Mouse (Mus musculus): ENCODE measurements at regions not wholly inside any gene's neighbourhood (a gene's known extent, or its start where the extent isn't known, plus 50 kb on each side); places are given as distances from the start of the nearest gene placed in this dataset.

DNA sequence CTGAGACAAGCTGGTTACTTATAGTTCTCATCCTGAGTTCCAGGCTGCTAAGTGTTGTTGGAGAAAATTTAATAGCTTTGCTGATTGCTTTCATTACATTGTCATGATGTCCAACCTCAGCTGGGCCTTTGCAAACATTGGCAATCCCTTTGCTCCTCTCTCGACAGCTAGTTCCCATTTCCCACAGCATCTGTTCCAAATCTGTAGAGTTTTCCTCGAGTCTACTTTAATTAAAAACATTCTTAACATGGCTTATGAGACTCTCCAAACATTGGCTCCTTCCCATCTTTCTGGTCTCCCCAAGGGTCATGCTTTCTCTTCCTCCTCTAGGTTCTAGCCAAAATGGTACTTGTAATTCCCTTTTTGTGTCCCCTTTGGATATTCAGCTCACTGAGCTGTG, 672.6 kb upstream of the Gm8797 start:
- no peak overlapping the region for H3K27ac ChIP-seq (ENCODE audit: insufficient read depth, low read length)
- no peak overlapping the region for H3K4me3 ChIP-seq (ENCODE audit: insufficient read depth, low read length)
- TF ChIP-seq POLR2A (IDR thresholded peaks at IDR 0.05; ENCODE audit: low read depth, low read length) (no peak), CTCF (IDR thresholded peaks at IDR 0.05; ENCODE audit: borderline replicate concordance, insufficient read depth, low read length) (no peak)
- no peaks in the 10 kb centered on the region for H3K4me1 ChIP-seq (ENCODE audit: control insufficient read depth, insufficient read depth, low read length)

DNA sequence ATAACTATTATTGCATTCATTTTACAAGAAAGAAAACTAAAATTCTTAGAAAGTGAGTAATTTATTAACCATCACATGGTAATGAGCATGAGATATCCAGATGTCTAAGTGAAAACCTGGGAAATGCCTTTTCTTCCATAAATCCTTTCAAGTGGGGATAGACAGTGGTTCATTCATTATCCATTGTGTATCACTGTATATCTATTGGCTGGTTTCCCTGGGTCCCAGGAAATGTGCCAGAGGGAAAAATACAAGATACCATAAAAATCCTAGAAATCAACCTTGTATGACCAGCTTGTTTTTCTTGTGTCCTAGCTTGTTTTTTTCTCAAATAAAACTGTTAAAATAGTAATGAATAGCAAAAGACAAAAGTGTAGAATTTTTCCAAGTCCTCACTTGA, 663.9 kb upstream of the Gm8797 start:
- no peak overlapping the region for H3K27ac ChIP-seq (ENCODE audit: insufficient read depth, low read length)
- no peak overlapping the region for H3K4me3 ChIP-seq (ENCODE audit: insufficient read depth, low read length)
- TF ChIP-seq CTCF (IDR thresholded peaks at IDR 0.05; ENCODE audit: borderline replicate concordance, insufficient read depth, low read length) (no peak), POLR2A (IDR thresholded peaks at IDR 0.05; ENCODE audit: low read depth, low read length) (no peak)
- H3K4me1 ChIP-seq (ENCODE audit: control insufficient read depth, insufficient read depth, low read length): peaks cover 4% of the 10 kb centered on the region; the same call in 1 of the 2 replicates

DNA sequence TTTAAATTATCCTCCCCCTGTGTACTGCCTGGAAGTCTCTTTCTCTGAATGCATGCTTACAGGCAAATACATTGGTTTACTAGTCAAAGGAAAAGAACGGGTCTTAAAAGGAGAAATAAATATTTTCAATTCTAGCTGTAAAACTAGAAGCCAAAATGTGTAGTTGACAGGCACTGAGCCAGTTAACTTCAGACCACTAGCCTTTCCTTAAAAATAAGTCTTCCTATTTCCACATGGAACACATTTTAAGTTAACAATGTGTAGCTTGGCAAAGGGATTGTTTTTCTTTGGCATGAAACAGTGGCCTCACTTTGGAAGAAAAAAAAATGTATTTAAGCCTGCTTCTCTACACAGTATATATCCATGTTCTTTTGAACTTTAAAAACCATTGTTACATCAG, 661.7 kb upstream of the Gm8797 start:
- TF ChIP-seq POLR2A (IDR thresholded peaks at IDR 0.05; ENCODE audit: low read depth, low read length): no peak
- TF ChIP-seq CTCF (IDR thresholded peaks at IDR 0.05; ENCODE audit: borderline replicate concordance, insufficient read depth, low read length): no peak
- Histone ChIP-seq H3K4me3 (ENCODE audit: insufficient read depth, low read length) (no peak overlapping the region), H3K27ac (ENCODE audit: insufficient read depth, low read length) (peak overlapping the region; percentile 65; the same call in 1 of the 2 replicates), H3K4me1 (ENCODE audit: control insufficient read depth, insufficient read depth, low read length) (peaks cover 4% of the 10 kb centered on the region; the same call in 1 of the 2 replicates)

DNA sequence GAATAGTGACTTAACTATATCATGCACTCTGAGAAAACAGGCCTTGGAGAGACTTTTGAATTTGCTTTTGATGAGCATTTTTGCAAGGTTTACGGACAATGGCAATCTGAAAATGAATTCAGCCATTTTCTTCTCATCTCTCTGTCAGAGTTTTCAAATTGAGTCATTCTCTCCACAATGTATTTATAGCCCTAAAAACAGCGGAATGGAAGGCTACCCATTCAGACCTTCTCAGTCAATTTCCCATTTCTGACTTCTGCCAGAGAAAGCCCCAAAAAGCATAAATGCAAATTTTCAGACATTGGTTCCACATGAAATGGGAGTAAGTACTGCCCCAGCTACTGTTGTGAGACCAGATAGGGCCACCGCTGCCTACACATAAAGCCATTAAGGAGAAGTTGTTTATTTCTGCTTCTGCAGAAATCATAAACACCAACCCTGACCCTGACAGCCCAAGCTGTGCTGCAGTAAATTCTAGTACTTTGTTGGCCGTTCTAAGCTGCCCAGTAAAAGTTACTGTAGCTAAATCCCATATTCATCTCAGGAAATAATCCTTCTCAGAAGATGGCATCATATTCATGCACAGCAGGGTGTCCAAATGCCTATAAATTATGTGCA, 661.1 kb upstream of the Gm8797 start:
- Histone ChIP-seq H3K27ac (ENCODE audit: insufficient read depth, low read length) (peak overlapping the region; percentile 79), H3K4me1 (ENCODE audit: control insufficient read depth, insufficient read depth, low read length) (peaks cover 4% of the 10 kb centered on the region; the same call in 1 of the 2 replicates), H3K4me3 (ENCODE audit: insufficient read depth, low read length) (no peak overlapping the region)
- TF ChIP-seq POLR2A (IDR thresholded peaks at IDR 0.05; ENCODE audit: low read depth, low read length): no peak
- no peak for TF ChIP-seq CTCF (IDR thresholded peaks at IDR 0.05; ENCODE audit: borderline replicate concordance, insufficient read depth, low read length)

DNA sequence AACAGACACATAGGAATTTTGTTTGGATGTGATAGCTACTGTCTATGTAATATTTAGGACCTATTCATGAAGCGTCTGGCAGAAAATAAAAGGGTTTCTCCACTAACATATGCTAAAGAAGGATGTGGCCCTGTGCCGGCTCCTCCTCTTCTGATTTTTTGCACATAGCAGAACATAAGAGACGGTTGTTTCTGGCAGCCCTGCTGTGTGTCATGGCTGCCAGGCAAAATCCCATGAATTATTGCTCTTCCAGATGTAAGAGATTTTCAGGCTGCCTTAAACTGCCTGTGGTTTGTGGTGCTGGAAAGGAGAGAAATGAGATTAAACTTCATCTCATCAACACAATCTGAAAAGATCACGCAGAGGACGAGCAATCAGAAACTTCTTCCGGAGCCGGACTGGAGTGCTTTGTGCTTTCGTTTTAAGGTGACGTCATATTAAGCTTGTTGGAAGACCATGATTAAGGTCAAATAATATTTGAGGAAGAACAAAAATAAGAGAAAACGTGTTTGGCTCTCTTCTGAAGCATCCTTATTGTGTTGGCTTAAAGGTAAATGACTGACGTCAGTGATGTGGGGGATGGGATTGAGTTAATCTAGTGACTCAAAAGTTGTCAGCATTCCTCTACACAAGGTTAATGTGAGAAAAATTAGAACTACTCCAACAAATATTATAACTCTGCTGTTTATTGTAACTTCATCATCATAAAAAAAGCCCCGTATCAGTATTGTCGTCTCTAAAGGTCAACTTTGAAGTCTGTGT, 660.3 kb upstream of the Gm8797 start:
- Histone ChIP-seq H3K4me1 (ENCODE audit: control insufficient read depth, insufficient read depth, low read length) (peaks cover 4% of the 10 kb centered on the region; the same call in 1 of the 2 replicates), H3K27ac (ENCODE audit: insufficient read depth, low read length) (peak overlapping the region; percentile 79), H3K4me3 (ENCODE audit: insufficient read depth, low read length) (peak overlapping the region; percentile 25)
- TF ChIP-seq POLR2A (IDR thresholded peaks at IDR 0.05; ENCODE audit: low read depth, low read length) (peak; percentile 28; the same call in 1 of the 2 replicates), CTCF (IDR thresholded peaks at IDR 0.05; ENCODE audit: borderline replicate concordance, insufficient read depth, low read length) (no peak)

DNA sequence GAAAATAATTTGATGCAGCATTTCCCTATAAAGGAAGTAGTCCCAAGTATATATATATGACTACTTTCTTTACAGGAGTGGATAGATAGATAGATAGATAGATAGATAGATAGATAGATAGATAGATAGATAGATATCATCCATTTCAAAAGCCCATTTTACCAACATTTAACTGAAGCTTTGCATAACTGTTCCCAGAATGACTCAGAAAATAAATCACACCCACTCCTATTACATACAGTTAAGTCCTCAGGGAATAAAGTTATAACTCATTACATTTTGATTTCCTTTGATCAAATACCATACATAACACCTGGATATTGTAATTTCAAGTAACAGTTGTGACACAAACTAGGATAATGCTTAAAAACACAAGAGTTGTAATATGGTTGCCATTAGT, 659.6 kb upstream of the Gm8797 start:
- Histone ChIP-seq H3K27ac (ENCODE audit: insufficient read depth, low read length) (no peak overlapping the region), H3K4me1 (ENCODE audit: control insufficient read depth, insufficient read depth, low read length) (peaks cover 4% of the 10 kb centered on the region; the same call in 1 of the 2 replicates), H3K4me3 (ENCODE audit: insufficient read depth, low read length) (no peak overlapping the region)
- no peak for TF ChIP-seq POLR2A (IDR thresholded peaks at IDR 0.05; ENCODE audit: low read depth, low read length)
